Mouse (Mus musculus): Measurements from ENCODE around the gene Robo3. TPM values are rescaled to one million over a fixed set of nuclear protein-coding genes. Genes with fewer than 3 reads are reported as not detected.

Robo3 gene
- total and polyA plus RNA-seq, 2 experiments = 0.67 TPM; not detected in 1

DNA sequence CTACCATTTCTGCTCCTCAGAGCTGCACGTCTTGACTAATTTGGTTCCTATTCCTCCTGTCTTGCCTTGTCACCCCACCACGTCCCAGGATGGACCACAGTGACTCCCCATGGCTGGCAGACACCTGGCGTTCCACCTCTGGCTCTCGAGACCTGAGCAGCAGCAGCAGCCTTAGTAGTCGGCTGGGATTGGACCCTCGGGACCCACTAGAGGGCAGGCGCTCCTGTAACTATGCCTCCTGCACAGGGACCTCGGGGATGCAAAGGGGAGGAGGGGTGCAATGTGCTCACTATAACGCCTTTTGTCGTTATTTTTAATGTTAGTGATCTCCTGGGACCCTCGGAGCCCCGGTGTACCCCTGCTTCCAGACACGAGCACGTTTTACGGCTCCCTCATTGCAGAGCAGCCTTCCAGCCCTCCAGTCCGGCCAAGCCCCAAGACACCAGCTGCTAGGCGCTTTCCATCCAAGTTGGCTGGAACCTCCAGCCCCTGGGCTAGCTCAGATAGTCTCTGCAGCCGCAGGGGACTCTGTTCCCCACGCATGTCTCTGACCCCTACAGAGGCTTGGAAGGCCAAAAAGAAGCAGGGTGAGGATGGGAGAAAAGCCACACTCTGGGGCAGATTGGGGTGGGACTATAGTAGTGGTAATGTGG, 25.1 kb downstream of the Robo3 start:
- no peaks in the 10 kb centered on the region for H3K27me3 ChIP-seq (ENCODE audit: control insufficient read depth, insufficient read depth, low read length)
- no peaks in the 10 kb centered on the region for H3K79me2 ChIP-seq (ENCODE audit: control insufficient read depth, insufficient read depth, low read length)
- H3K4me3 ChIP-seq (ENCODE audit: insufficient read depth, low read depth, low read length) = no peak overlapping the region
- TF ChIP-seq CTCF (IDR thresholded peaks at IDR 0.05; ENCODE audit: low read depth, low read length) = peak; percentile 9; the same call in 1 of the 2 replicates
- TF ChIP-seq POLR2A (IDR thresholded peaks at IDR 0.05; ENCODE audit: extremely low read depth, insufficient read depth, low read length) = no peak
- H3K9ac ChIP-seq (ENCODE audit: low read depth, low read length) = no peak overlapping the region
- H3K27ac ChIP-seq (replicated peaks; ENCODE audit: insufficient read depth, low read depth, low read length) = no peak overlapping the region
- 25% methylated on average over 19 of the region's 19 CpGs for WGBS
- H3K4me1 ChIP-seq (ENCODE audit: control insufficient read depth, insufficient read depth, low read length) = no peaks in the 10 kb centered on the region
- DNase-seq (ENCODE audit: extremely low read depth, low read depth, low spot score) = no peak
- no peaks in the 10 kb centered on the region; the same call in 1 of the 2 replicates for H3K36me3 ChIP-seq (ENCODE audit: control insufficient read depth, insufficient read depth, low read length)

DNA sequence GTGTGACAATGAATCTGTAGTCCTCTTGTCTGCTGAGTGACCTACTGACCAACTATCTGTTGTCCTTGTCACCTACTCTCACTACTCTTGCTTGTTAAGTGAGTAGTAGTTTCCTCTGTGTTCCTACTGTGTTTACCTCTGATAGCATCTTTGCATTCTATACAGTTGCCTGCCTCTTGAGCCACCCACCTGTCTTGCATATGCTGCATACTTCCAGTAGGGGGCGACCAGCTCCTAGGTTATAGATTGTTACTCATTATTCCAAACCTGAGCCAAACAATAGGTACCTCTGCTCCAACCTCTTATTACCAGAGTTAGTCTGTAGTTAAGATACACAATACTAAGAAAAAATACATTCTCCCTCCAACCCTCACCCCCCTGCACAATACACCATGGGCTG, 26.7 kb downstream of the Robo3 start:
- H3K9ac ChIP-seq (ENCODE audit: low read depth, low read length) = no peak overlapping the region
- no peaks in the 10 kb centered on the region for H3K27me3 ChIP-seq (ENCODE audit: control insufficient read depth, insufficient read depth, low read length)
- WGBS = 3% methylated on average over 1 of the region's 1 CpGs
- DNase-seq (ENCODE audit: extremely low read depth, low read depth, low spot score) = peak; percentile 29
- no peaks in the 10 kb centered on the region; the same call in 1 of the 2 replicates for H3K36me3 ChIP-seq (ENCODE audit: control insufficient read depth, insufficient read depth, low read length)
- no peak overlapping the region for H3K4me3 ChIP-seq (ENCODE audit: insufficient read depth, low read depth, low read length)
- TF ChIP-seq CTCF (IDR thresholded peaks at IDR 0.05; ENCODE audit: low read depth, low read length) (peak; percentile 65), POLR2A (IDR thresholded peaks at IDR 0.05; ENCODE audit: extremely low read depth, insufficient read depth, low read length) (no peak)
- H3K4me1 ChIP-seq (ENCODE audit: control insufficient read depth, insufficient read depth, low read length) = no peaks in the 10 kb centered on the region
- H3K27ac ChIP-seq (replicated peaks; ENCODE audit: insufficient read depth, low read depth, low read length) = no peak overlapping the region
- no peaks in the 10 kb centered on the region for H3K79me2 ChIP-seq (ENCODE audit: control insufficient read depth, insufficient read depth, low read length)

DNA sequence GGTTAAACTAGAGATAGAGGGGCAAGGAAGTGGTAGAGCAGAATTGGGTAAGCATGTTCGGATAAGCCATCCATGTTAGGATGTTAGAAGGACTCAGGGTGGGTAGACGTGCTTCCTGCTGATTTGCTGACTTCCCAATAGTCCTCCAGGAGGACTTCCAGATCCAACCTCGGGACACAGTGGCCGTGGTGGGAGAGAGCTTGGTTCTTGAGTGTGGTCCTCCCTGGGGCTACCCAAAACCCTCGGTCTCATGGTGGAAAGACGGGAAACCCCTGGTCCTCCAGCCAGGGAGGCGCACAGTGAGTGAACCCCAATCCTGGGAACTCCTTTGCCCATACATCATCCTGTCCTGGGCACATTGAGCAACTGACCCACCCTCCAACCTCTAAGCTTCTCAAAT, 30.0 kb downstream of the Robo3 start:
- H3K36me3 ChIP-seq (ENCODE audit: control insufficient read depth, insufficient read depth, low read length) = no peaks in the 10 kb centered on the region; the same call in 1 of the 2 replicates
- H3K4me3 ChIP-seq (ENCODE audit: insufficient read depth, low read depth, low read length) = peak overlapping the region; percentile 76
- TF ChIP-seq POLR2A (IDR thresholded peaks at IDR 0.05; ENCODE audit: extremely low read depth, insufficient read depth, low read length) = no peak
- no peak for TF ChIP-seq CTCF (IDR thresholded peaks at IDR 0.05; ENCODE audit: low read depth, low read length)
- peak overlapping the region; percentile 55 for H3K9ac ChIP-seq (ENCODE audit: low read depth, low read length)
- no peaks in the 10 kb centered on the region for H3K27me3 ChIP-seq (ENCODE audit: control insufficient read depth, insufficient read depth, low read length)
- peak overlapping the region; percentile 89 for H3K27ac ChIP-seq (replicated peaks; ENCODE audit: insufficient read depth, low read depth, low read length)
- DNase-seq (ENCODE audit: extremely low read depth, low read depth, low spot score) = no peak
- WGBS = 76% methylated on average over 7 of the region's 7 CpGs
- H3K79me2 ChIP-seq (ENCODE audit: control insufficient read depth, insufficient read depth, low read length) = no peaks in the 10 kb centered on the region
- H3K4me1 ChIP-seq (ENCODE audit: control insufficient read depth, insufficient read depth, low read length) = no peaks in the 10 kb centered on the region

DNA sequence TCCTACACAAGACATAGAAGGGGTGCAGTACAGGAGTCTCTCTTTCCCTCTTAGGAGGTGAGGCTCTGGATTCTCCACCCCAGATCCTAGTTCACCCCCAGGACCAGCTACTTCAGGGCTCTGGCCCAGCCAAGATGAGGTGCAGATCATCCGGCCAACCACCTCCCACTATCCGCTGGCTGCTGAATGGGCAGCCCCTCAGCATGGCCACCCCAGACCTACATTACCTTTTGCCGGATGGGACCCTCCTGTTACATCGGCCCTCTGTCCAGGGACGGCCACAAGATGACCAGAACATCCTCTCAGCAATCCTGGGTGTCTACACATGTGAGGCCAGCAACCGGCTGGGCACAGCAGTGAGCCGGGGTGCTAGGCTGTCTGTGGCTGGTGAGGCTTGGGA, 30.5 kb downstream of the Robo3 start:
- H3K4me3 ChIP-seq (ENCODE audit: insufficient read depth, low read depth, low read length) = peak overlapping the region; percentile 76

DNA sequence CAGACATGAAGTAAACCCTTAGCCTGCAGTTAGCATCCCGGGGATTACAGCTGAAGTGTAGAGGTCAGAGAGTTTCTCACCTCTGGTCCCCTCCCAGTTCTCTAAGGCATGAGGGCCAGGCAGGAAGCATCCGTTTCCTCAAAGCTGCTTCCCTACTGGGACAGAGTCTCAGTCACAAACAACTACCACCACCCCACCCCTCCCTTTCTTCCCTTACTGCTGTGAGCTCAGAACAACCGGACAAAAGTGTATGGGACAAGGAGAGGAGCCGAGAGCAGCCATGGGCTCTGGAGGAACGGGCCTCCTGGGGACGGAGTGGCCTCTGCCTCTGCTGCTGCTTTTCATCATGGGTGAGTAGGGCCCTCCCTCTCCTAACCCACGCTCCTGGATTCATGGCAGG, 31.2 kb downstream of the Robo3 start, which contains the start of gene Robo4:
Gene Robo4, plus strand, starts transcription at position 96 of the 400 bp plus-strand sequence.
- Histone ChIP-seq H3K27me3 (ENCODE audit: control insufficient read depth, insufficient read depth, low read length) (no peaks in the 10 kb centered on the region), H3K4me3 (ENCODE audit: insufficient read depth, low read depth, low read length) (peak within 1 kb of the TSS; percentile 76), H3K79me2 (ENCODE audit: control insufficient read depth, insufficient read depth, low read length) (no peaks in the 10 kb centered on the region), H3K4me1 (ENCODE audit: control insufficient read depth, insufficient read depth, low read length) (no peaks in the 10 kb centered on the region), H3K36me3 (ENCODE audit: control insufficient read depth, insufficient read depth, low read length) (no peaks in the 10 kb centered on the region; the same call in 1 of the 2 replicates), H3K9ac (ENCODE audit: low read depth, low read length) (peak within 1 kb of the TSS; percentile 70), H3K27ac (replicated peaks; ENCODE audit: insufficient read depth, low read depth, low read length) (peak within 1 kb of the TSS; percentile 89)
- 36% methylated on average over 7 of the region's 7 CpGs for WGBS
- TF ChIP-seq POLR2A (IDR thresholded peaks at IDR 0.05; ENCODE audit: extremely low read depth, insufficient read depth, low read length) = no peak
- TF ChIP-seq CTCF (IDR thresholded peaks at IDR 0.05; ENCODE audit: low read depth, low read length) = no peak
- peak; percentile 7 for DNase-seq (ENCODE audit: extremely low read depth, low read depth, low spot score)

More for the DNA sequence above, 30.5 kb downstream of the Robo3 start:
- H3K27me3 ChIP-seq (ENCODE audit: control insufficient read depth, insufficient read depth, low read length) = no peaks in the 10 kb centered on the region
- H3K4me1 ChIP-seq (ENCODE audit: control insufficient read depth, insufficient read depth, low read length) = no peaks in the 10 kb centered on the region
- TF ChIP-seq POLR2A (IDR thresholded peaks at IDR 0.05; ENCODE audit: extremely low read depth, insufficient read depth, low read length) (no peak), CTCF (IDR thresholded peaks at IDR 0.05; ENCODE audit: low read depth, low read length) (no peak)
- H3K36me3 ChIP-seq (ENCODE audit: control insufficient read depth, insufficient read depth, low read length) = no peaks in the 10 kb centered on the region; the same call in 1 of the 2 replicates
- H3K79me2 ChIP-seq (ENCODE audit: control insufficient read depth, insufficient read depth, low read length) = no peaks in the 10 kb centered on the region
- 75% methylated on average over 7 of the region's 7 CpGs for WGBS
- no peak for DNase-seq (ENCODE audit: extremely low read depth, low read depth, low spot score)
- peak overlapping the region; percentile 89 for H3K27ac ChIP-seq (replicated peaks; ENCODE audit: insufficient read depth, low read depth, low read length)
- H3K9ac ChIP-seq (ENCODE audit: low read depth, low read length) = peak overlapping the region; percentile 55

DNA sequence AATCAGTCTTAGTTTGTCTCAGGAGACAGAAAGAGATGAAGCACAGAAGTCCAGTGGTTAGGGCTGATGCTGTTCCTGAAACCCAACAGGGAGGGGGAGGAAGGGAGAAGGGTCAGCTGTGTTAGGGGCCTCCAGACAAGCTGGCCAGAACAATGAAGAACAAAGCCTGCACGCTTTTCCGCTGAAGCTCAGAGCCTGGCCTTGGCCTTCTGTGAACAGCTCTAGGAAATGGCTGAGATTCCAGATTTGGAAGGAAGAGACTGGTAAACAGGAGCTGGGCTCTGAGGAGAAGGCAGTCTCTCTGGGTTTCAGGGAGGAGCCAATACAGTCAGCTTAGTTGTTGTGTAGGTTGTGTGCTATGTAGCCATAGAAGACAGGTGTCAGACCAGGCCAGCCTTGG, 32.5 kb downstream of the Robo3 start:
- Histone ChIP-seq H3K27me3 (ENCODE audit: control insufficient read depth, insufficient read depth, low read length) (no peaks in the 10 kb centered on the region), H3K79me2 (ENCODE audit: control insufficient read depth, insufficient read depth, low read length) (no peaks in the 10 kb centered on the region), H3K4me1 (ENCODE audit: control insufficient read depth, insufficient read depth, low read length) (no peaks in the 10 kb centered on the region), H3K36me3 (ENCODE audit: control insufficient read depth, insufficient read depth, low read length) (no peaks in the 10 kb centered on the region), H3K27ac (replicated peaks; ENCODE audit: insufficient read depth, low read depth, low read length) (peak overlapping the region; percentile 59; the same call in 1 of the 2 replicates), H3K9ac (ENCODE audit: low read depth, low read length) (no peak overlapping the region), H3K4me3 (ENCODE audit: insufficient read depth, low read depth, low read length) (no peak overlapping the region)
- TF ChIP-seq CTCF (IDR thresholded peaks at IDR 0.05; ENCODE audit: low read depth, low read length) (no peak), POLR2A (IDR thresholded peaks at IDR 0.05; ENCODE audit: extremely low read depth, insufficient read depth, low read length) (no peak)
- DNase-seq (ENCODE audit: extremely low read depth, low read depth, low spot score) = peak; percentile 25
- 79% methylated on average over 2 of the region's 2 CpGs for WGBS
